Mouse (Mus musculus) kidney, adult 2 months (tissue): ENCODE data around the gene Nmur1. TPM values are rescaled to one million over a fixed set of nuclear protein-coding genes. Genes with fewer than 3 reads are reported as not detected.
"Not testable (repeated sequence)": the region's sequence is repeated elsewhere in the genome, so short reads cannot be mapped to it uniquely, and the experiment has no call there.

ENCODE experiments used
- DNase-seq: peaks from one replicate; pipeline ENCODE4 v3.0.0; 2021
- H3K27ac ChIP-seq: fragments of 200-500 bp; 2 replicates; pipeline ENCODE4 v1.5.1; 2012; ENCODE audit warnings: low read depth, low read length, control low read depth, inconsistent platforms; ENCODE audit not compliant: insufficient read depth
- H3K27me3 ChIP-seq: fragments of 200-500 bp; replicated peaks from 2 replicates; pipeline ENCODE4 v1.6.1; 2012; ENCODE audit warnings: mild to moderate bottlenecking, moderate library complexity, low read length, inconsistent platforms; ENCODE audit not compliant: control insufficient read depth, insufficient read depth
- H3K36me3 ChIP-seq: fragments of 200-500 bp; 2 replicates; pipeline ENCODE4 v1.6.1; 2012; ENCODE audit warnings: mild to moderate bottlenecking, moderate library complexity, low read length, inconsistent platforms; ENCODE audit not compliant: control insufficient read depth, insufficient read depth
- H3K4me1 ChIP-seq: fragments of 200-500 bp; 2 replicates; pipeline ENCODE4 v1.6.1; 2011; ENCODE audit warnings: low read length; ENCODE audit not compliant: control insufficient read depth, insufficient read depth
- H3K4me3 ChIP-seq: fragments of 200-500 bp; 2 replicates; pipeline ENCODE4 v1.5.1; 2011; ENCODE audit warnings: mild to moderate bottlenecking, low read depth, low read length, control low read depth; ENCODE audit not compliant: insufficient read depth
- CTCF ChIP-seq: fragments of 200-500 bp; conservative IDR thresholded peaks from 2 replicates; pipeline ENCODE4 v1.5.1; 2011; ENCODE audit warnings: low read depth, mild to moderate bottlenecking, control low read depth, low read length, moderate library complexity, mixed read lengths; ENCODE audit not compliant: insufficient read depth, insufficient read length
- POLR2A ChIP-seq: fragments of 200-500 bp; IDR thresholded peaks from one replicate; pipeline ENCODE4 v1.6.1; 2011; ENCODE audit warnings: low read depth, low read length, control low read depth
- WGBS: fragments of 180-500 bp; shearing (Covaris S2); methylation state at CpG from one replicate; pipeline ENCODE4 v1.1.7; 2018; 5-methylcytosine and 5-hydroxymethylcytosine counted together
- polyA plus RNA-seq: library from polyadenylated mRNA; depleted of rRNA; stranded (reverse); fragments of >200 nt; gene quantifications from 2 replicates; pipeline ENCODE4 v1.2.3, GENCODE M21; 2012; rRNA removed

Nmur1 gene
- 0.19 and 0.23 TPM in 2 replicates for polyA plus RNA-seq

DNA sequence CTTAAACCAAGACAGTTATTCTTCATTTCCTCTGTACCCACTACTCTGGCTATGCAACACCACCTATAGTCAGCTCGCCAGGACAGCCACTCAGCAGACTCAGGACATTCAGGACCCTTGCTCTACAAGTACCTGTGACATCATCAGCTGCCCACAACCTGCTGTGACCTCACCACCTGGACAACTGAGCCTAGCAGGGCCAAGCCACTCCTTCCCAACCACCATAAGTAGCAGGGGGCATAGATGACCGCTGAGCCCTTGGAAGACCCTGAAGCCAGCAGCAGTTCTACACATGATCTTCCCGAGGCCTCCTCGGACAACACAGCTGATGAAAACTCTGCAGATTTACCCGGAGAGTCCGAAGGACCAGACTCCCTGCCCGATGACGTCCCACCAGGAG is at the start of gene Nmur1, which contains the start of gene Tex44:
TSS of gene Nmur1 (minus strand) at position 101 of the 400 bp plus-strand sequence.
TSS of gene Tex44 (plus strand) at position 202 of the 400 bp plus-strand sequence.
- Histone ChIP-seq H3K4me1 (no peaks in the 10 kb centered on the region), H3K36me3 (no peaks in the 10 kb centered on the region), H3K27me3 (no peaks in the 10 kb centered on the region), H3K4me3 (no peak within 1 kb of the TSS), H3K27ac (no peak within 1 kb of the TSS)
- TF ChIP-seq CTCF (no peak), POLR2A (no peak)
- no peak for DNase-seq
- 93% methylated on average over 8 of the region's 8 CpGs for WGBS

DNA sequence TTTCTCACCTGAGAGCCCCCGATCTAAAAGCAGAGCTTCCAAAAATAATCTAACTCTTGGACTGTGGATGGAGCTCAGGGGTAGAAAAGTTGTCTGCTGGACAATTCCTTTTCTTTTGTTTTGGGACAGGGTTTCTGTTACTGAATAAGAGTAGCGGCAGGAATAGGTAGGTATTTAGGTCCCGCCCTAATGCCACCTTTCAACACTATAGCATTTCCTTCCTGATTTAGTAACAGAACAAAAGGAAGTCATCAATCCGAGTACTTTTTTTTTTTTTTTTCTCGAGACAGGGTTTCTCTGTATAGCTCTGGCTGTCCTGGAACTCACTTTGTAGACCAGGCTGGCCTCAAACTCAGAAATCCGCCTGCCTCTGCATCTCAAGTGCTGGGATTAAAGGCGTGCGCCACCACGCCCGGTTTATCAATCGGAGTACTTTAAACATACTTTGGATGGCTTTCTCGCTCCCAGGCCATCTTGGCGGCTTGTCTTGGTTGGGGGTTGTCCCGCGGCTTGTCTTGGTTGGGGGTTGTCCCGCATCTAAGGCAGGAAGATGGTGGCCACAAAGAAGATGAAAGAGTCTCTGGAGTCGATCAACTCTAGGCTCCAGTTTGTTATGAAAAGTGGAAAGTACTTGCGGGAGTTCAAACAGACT is 47.2 kb upstream of the Nmur1 start:
- H3K4me3 ChIP-seq, result no peak overlapping the region
- peak overlapping the region; percentile 99 for H3K27ac ChIP-seq

DNA sequence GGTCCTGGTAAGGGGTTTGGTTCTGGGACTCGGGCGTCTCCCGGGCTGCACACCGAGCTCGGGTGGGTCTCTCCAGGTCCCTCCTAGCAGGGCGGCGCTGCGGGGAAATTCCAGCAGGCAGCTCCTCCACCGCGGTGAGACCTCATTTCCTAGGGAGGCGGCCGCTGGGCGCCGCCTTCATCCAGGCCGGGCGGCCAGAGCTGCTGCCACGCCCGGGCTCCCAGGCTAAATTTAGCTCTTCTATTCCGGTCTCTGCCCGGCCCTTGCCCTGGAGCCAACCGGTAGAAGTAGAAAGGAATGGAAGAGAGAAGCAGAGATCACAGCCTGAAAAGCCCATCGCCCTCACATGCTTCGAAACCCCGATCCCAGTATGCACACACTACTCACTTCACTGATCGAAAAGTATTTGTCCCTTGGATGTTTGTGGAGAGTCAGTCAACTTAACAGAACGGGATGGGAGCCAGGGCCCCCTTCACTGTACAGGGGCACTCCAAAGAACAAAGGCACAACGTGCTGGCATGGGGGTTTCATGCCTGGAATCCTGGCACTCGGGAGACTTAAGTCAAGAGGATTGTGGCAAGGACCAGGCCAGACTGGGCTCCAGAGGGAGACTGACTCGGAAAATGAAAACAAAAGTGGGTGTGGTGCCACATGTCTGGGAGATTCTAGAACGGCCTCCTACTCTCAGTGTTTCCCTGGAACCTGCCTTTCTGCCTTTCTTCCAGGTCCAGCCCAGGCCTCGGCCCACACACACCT is 46.3 kb upstream of the Nmur1 start:
- TF ChIP-seq POLR2A (peak; percentile 13), CTCF (no peak)
- H3K4me3 ChIP-seq, result 0 out of 2 replicates have a peak overlapping the region, but pooled peaks have one; percentile 2
- H3K4me1 ChIP-seq, result peaks cover 15% of the 10 kb centered on the region
- peak overlapping the region; percentile 99 for H3K27ac ChIP-seq
- DNase-seq, result peak; percentile 92
- H3K36me3 ChIP-seq, result no peaks in the 10 kb centered on the region
- H3K27me3 ChIP-seq, result no peaks in the 10 kb centered on the region
- 6% methylated on average over 31 of the region's 31 CpGs for WGBS

More for the DNA sequence above, 47.2 kb upstream of the Nmur1 start:
- H3K36me3 ChIP-seq, result no peaks in the 10 kb centered on the region
- no peak for DNase-seq
- H3K27me3 ChIP-seq, result no peaks in the 10 kb centered on the region
- TF ChIP-seq POLR2A (no peak), CTCF (no peak)
- WGBS, result 86% methylated on average over 18 of the region's 18 CpGs
- H3K4me1 ChIP-seq, result peaks cover 15% of the 10 kb centered on the region

DNA sequence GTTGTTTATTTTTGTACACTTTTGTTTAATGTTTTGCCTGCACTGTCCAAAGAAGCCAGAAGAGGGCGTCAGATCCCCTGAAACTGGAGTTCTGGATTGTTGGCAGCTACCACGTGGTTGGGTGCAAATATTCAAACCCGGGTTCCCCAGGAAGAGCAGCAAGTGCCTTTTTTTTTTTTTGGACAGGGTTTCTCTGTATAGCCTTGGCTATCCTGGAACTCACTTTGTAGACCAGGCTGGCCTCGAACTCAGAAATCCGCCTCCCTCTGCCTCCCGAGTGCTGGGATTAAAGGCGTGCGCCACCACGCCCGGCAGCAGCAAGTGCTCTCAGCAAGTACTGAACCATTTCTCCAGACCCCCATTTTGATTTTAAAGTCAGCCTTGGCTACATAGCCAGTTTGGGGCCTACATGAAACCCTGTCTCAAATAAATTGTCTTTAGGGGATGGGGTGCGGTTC is 45.5 kb upstream of the Nmur1 start:
- H3K4me3 ChIP-seq, H3K27me3 ChIP-seq, H3K36me3 ChIP-seq: not testable (repeated sequence)
- peak; percentile 51 for TF ChIP-seq CTCF
- Histone ChIP-seq H3K27ac (peak overlapping the region; percentile 75), H3K4me1 (peaks cover 15% of the 10 kb centered on the region)
- 70% methylated on average over 11 of the region's 11 CpGs for WGBS
- DNase-seq, result peak; percentile 59

DNA sequence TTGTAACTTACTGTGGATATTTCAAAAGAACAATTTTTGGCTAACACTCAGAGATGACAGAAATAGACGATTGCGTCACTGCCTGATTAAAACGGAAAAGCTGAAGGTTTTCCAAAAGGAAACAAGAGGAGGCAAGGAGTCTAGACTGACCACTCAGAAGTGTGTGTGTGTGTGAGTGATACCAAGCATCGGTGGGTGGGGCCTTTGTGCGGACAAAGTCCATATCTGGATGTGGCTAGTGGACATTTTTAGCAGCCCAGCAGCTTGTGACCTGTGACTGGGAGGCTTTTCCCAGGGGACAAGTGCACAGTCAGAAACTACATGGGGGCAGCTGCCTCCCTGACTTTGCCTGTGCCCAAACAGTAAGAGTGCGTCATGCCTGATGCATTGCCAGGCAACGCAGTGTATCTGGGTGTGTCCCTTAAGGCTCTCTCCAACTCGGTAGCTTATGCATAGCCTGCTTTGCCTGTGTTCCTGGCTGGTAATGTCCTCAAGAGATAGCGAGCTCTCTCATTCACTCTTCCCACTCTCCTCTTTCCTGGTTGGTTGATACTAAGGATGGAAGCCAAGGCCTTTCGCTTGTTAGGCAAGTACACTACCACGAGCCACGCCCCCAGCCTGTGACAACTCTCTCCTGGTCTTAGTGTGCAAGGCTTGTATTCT is 44.6 kb upstream of the Nmur1 start:
- no peak overlapping the region for H3K4me3 ChIP-seq
- TF ChIP-seq CTCF (no peak), POLR2A (no peak)
- H3K4me1 ChIP-seq, result peaks cover 15% of the 10 kb centered on the region
- 28% methylated on average over 12 of the region's 12 CpGs for WGBS
- DNase-seq, result peak; percentile 95
- H3K27ac ChIP-seq, result peak overlapping the region; percentile 80
- H3K27me3 ChIP-seq, result no peaks in the 10 kb centered on the region
- H3K36me3 ChIP-seq, result no peaks in the 10 kb centered on the region

DNA sequence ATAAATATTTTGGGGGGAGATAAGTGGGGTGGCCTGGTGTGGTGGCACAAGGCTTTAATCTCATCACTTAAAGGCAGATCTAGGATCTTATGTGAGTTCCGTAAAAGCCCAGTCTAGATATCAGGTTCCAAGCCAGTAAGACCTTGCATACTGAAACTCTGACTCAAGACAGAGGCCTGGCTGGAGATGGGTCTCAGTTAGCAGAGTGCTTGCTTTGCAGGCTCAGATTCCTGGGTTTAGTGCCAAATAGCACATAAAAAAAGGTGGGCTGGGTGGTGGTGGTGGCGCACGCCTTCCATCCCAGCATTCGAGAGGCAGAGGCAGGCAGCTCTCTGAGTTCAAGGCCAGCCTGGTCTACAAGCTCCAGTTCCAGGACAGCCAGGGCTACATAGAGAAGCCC is 43.8 kb upstream of the Nmur1 start:
- H3K27me3 ChIP-seq, result no peaks in the 10 kb centered on the region
- H3K27ac ChIP-seq, result peak overlapping the region; percentile 72
- DNase-seq, result no peak
- no peak for TF ChIP-seq POLR2A
- no peak for TF ChIP-seq CTCF
- no peaks in the 10 kb centered on the region for H3K36me3 ChIP-seq
- H3K4me3 ChIP-seq, result no peak overlapping the region
- WGBS, result 96% methylated on average over 4 of the region's 4 CpGs
- peaks cover 15% of the 10 kb centered on the region for H3K4me1 ChIP-seq

DNA sequence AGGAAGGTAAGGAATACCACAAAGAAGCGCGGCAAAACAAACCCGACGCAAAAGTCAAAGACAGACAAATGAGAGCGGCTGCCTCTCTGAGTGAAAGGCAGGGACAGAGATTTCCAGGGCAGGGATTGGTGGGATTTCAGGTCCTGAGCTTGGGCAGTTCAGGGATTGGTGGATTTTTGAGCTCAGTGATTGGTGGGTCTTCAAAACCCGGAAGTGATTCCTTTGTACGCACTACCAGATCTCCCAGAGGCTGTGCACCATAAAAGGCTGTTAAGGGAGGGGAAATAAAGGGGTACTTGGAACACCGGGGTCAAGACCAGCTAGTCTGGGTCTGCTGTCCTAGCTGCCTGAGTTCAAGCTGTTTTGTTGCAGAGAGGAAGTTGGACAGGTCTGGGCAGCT is 41.4 kb upstream of the Nmur1 start:
- peaks cover 11% of the 10 kb centered on the region for H3K4me1 ChIP-seq
- WGBS, result 90% methylated on average over 8 of the region's 8 CpGs
- no peaks in the 10 kb centered on the region for H3K27me3 ChIP-seq
- no peak overlapping the region for H3K4me3 ChIP-seq
- H3K27ac ChIP-seq, result no peak overlapping the region
- TF ChIP-seq POLR2A (no peak), CTCF (no peak)
- no peaks in the 10 kb centered on the region for H3K36me3 ChIP-seq
- DNase-seq, result peak; percentile 12
